Mouse (Mus musculus) adipocyte (in vitro differentiated cells): ENCODE measurements around the gene Olfr1510.
"Not testable (repeated sequence)": the region's sequence is repeated elsewhere in the genome, so short reads cannot be mapped to it uniquely, and the experiment has no call there.

Experiments
- DNase-seq: peaks from one replicate; pipeline ENCODE4 v3.0.0-alpha.2; 2016; ENCODE audit warnings: low spot score

Olfr1510 gene

GRCm38 (mm10) chr14:52414273-52414672 lies at the start of gene Olfr1510:
Gene Olfr1510 (minus strand): TSS chr14:52414373.
- DNase-seq = no peak

- DNase-seq = no peak
These were observed 47.8 kb upstream of the Olfr1510 start for GRCm38 (mm10) chr14:52461928-52462327.

DNA sequence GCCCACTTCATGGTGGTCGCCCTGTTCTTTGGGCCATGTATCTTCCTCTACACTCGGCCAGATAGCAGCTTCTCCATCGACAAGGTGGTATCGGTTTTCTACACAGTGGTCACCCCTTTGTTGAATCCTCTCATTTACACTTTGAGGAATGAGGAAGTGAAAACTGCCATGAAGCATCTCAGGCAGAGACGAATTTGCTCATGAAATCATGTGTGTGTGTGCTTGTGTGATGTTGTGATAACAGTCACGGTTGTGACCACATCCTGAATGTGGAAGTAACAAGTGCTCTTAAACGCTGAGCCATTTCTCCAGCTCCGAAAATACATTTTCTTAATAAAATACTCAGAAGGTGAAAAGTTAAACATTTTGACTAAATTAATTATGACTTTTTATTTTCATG lies 37.0 kb upstream of the Olfr1510 start:
- no peak for DNase-seq

- no peak for DNase-seq
These were observed 28.5 kb upstream of the Olfr1510 start, which contains the start of gene Olfr1509 for GRCm38 (mm10) chr14:52442690-52443089. Gene Olfr1509 (plus strand): TSS chr14:52442990.

DNA sequence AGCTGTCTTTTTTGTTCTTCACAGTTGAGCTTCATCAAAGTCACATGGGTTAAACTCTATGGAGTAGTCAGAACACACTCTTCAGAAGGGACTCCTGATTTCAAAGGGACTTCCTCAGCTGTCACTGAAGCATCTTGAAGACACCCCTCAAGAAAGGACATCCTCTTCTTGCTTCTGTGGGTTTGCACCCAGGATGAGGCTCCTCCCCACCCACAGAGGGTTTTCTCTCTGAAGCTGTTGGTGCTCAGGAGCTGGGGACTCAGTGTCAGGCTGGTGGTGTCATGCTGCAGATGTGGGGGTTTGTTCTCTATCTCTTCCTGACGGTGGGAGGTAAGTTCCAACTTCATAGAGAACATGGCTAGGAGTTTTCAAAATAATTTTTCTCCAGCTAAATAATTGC lies 13.5 kb upstream of the Olfr1510 start:
- no peak for DNase-seq

DNA sequence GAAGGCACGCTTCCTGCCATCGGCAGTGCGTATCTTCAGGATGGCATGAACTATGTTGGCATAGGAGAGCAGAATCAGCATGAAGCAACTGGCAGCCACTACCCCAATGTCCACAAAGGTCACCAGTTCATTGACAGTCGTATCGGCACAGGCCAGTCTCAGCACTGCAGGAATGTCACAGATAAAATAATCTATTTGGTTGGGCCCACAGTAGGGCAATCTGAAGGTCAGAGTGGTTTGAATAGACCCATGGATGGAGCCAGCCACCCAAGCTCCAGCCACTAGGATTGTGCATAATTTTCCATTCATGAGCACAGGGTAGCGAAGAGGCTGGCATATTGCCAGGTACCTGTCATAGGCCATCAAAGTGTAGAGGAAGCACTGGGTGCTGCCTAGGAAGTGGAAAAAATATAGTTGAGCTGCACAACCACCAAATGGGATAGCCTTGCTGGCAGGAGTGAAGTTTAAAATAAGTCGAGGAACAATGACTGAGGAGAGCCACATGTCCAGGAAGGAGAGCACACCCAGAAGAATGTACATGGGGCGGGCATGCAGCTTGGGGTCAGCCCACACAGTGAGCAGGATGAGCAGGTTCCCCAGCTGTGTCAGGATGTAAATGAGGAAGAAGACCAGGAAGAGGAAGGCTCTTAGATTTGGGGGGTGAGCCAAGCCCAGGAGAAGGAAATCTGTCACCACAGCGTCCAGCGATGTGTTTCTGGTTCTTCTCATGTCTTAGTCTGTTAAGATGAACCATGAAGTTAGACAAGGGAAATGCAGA lies 3.8 kb downstream of the Olfr1510 start:
- DNase-seq = not testable (repeated sequence)

DNA sequence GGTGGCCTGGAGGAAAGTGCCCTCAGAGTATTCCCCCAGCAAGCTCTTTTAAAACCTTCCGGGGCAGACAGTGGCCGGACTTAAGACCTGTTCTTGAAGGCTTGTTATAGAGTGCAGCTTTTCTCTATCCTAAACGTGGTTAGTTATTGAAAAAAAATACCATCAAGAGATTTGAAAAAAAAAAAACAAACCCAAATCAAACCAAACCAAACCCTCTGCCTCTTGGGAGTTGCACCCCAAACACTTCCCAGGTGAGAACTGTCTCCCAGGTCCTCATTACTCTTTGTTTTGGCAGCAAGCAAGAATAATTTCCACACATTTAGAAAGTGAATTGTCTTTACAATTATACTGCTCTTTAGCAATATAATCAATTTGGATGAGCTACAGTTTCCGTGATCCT lies 16.9 kb downstream of the Olfr1510 start, which contains the start of gene Olfr1511:
TSS of gene Olfr1511 (minus strand) at position 101 of the 400 bp plus-strand sequence.
- no peak for DNase-seq

- not testable (repeated sequence) for DNase-seq
These were observed 23.9 kb downstream of the Olfr1510 start for GRCm38 (mm10) chr14:52390084-52390848.

DNA sequence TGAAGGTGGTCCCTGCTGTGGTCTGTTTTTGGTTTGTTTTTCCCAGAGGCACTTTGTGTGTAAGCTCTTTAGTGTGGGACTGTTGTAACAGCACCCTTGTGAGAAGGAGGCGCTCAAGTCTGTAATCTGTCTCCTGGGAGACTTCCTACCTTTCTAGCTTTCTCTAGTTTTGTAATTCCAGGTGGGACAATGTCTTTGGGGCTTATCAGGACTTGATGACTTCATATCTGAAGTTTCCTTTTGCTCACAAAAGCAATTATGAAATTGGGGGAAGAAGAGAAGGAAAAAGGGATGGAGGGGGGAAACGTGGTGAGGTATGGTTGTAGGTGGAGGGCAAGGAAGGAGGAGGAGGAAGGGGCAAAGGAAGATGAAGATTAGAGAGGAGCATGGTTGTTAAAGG lies 35.1 kb downstream of the Olfr1510 start, which contains the start of gene Olfr1512:
TSS of gene Olfr1512 (minus strand) at position 101 of the 400 bp plus-strand sequence.
- no peak for DNase-seq

- no peak for DNase-seq
These were observed 45.4 kb downstream of the Olfr1510 start for GRCm38 (mm10) chr14:52368741-52369140.
